Mouse (Mus musculus): ENCODE measurements around the gene Psmc3.

GRCm38 (mm10) chr2:91109807-91110385 is 56.1 kb downstream of the Psmc3 start:
- TF ChIP-seq ZNF384 (IDR thresholded peaks at IDR 0.05; ENCODE audit: low read depth, low read length) (no peak), HCFC1 (IDR thresholded peaks at IDR 0.05; ENCODE audit: borderline replicate concordance, insufficient read depth, low read length) (no peak)

Measured in ES-E14 (cell line).